Mouse (Mus musculus): ENCODE results near the gene Moxd2.

Gene Moxd2

DNA sequence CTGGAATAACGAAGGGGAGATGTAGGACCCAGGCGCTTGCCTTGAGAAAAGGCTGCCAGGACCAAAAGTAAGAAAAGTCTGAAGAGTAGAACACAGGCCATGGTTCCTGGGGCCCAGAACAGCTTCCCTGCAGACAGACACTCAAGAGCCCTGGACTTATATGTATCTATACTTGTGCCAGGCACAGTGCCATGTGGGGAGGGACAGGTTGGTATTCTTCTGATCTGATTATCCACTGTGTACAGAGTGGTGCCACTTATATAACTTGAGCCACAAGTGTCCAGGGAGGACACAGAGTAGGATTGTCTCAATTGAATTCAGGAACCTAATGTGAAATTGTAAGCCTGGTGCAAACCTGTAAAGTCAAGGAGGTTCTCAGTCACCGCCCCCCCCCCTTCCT is at the start of gene Moxd2:
Gene Moxd2 (minus strand): TSS at position 101 of the 400 bp plus-strand sequence.
- DNase-seq (ENCODE audit: low read depth, low spot score) = no peak

- DNase-seq (ENCODE audit: low read depth, low spot score) = no peak
Observed at GRCm38 (mm10) chr6:40919954-40920353, 32.7 kb upstream of the Moxd2 start.

- DNase-seq (ENCODE audit: low read depth, low spot score) = no peak
Observed at GRCm38 (mm10) chr6:40900287-40900686, 13.0 kb upstream of the Moxd2 start, which contains the start of gene Prss58. TSS of gene Prss58 (minus strand) at chr6:40900387.

- DNase-seq (ENCODE audit: low read depth, low spot score) = no peak
Observed at GRCm38 (mm10) chr6:40894716-40895115, 7.4 kb upstream of the Moxd2 start.

DNA sequence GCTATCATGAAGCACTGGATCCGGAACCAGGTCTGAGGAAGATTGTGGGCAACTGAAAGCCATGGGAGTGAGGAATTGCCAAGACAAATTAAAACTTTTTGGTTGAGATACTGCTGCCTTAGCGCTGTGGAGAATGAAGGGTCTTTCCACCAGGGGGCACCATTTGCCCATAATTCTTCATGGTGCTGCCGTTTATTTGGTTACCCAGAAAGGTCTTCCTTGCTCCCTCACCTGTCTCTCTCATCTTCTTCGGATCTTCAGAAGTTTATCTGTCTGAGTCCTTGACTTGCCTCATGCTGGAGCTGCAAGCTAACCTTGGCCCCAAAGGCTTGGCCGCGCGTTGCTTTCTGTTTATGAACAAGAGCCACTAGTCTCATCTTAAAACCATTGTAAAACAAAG is 6.3 kb upstream of the Moxd2 start:
- DNase-seq (ENCODE audit: low read depth, low spot score) = peak; percentile 47

DNA sequence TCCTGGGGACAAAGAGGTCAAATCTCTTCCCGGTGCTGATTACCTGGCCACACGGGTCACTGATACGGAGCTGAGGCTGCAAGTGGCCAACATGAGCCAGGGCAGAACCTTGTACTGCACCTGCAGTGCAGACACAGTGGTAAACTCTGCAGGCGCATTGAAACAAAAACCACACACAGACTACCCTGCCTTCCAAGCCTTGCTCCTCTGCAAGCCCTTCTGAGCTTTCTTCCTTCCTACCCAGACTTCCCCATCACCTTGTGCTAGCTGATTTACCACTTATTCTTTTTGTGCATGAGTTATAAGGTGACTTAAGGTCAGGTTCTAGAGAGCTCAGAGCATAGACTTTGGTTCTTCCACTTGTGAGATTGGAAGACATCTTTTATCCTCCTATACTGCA is 4.5 kb upstream of the Moxd2 start:
- no peak for DNase-seq (ENCODE audit: low read depth, low spot score)

DNA sequence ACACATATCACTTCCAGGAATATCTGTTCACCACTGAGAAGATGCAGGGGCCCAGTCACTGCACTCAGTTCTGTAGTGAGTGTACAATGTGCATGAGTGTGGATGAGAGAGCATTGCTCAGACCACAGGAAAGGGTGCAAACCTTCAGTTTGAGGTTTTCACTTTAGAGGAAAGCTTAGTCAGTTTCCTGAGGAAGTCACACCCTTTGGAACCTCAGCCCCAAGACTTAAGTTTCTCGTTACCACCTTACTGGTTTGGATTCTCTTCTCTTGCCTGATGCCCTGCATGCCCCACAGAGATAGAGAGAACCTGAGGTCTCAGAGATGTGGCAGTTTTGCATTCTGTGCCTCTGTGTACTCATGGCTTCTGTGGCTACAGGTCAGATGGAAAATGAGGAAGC is 3.7 kb upstream of the Moxd2 start:
- DNase-seq (ENCODE audit: low read depth, low spot score) = no peak

DNA sequence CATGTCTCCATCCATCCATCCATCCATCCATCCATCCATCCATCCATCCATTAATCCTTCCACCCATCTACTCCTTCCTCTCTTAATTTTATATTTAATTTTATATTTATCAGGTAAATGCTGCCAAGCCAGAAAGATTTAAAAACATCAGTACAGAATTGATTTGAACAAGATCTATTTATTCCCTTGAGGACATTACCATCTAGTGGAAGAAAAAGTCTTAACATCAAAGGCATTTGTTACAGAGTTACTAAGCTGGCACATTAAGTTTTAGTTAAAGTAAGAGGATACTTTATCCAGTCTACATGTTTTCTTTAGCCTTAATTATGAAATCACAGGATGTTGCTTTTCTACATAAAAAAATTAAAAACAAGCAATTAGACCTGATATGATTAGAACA is 42.0 kb downstream of the Moxd2 start:
- no peak for DNase-seq (ENCODE audit: low read depth, low spot score)
